Mouse (Mus musculus) erythroblast, embryonic 14.5 days (primary cell): ENCODE results near the gene Git2. TPM values are rescaled to one million over a fixed set of nuclear protein-coding genes. Genes with fewer than 3 reads are reported as not detected.

Source experiments
- H3K27me3 ChIP-seq: 2 replicates; pipeline ENCODE4 v1.6.1; 2012; ENCODE audit warnings: inconsistent platforms; ENCODE audit not compliant: control insufficient read depth
- H3K36me3 ChIP-seq: 2 replicates; pipeline ENCODE4 v1.6.1; 2012; ENCODE audit warnings: mild to moderate bottlenecking, inconsistent platforms; ENCODE audit not compliant: control insufficient read depth
- H3K4me1 ChIP-seq: 2 replicates; pipeline ENCODE4 v1.6.1; 2012; ENCODE audit warnings: inconsistent platforms; ENCODE audit not compliant: control insufficient read depth
- H3K4me3 ChIP-seq: replicated peaks from 2 replicates; pipeline ENCODE3; 2012; ENCODE audit warnings: moderate library complexity, mild to moderate bottlenecking, inconsistent platforms
- H3K9me3 ChIP-seq: 2 replicates; pipeline ENCODE4 v1.6.1; 2012; ENCODE audit warnings: low read length, inconsistent platforms, mixed read lengths; ENCODE audit not compliant: control insufficient read depth
- GATA1 ChIP-seq: IDR thresholded peaks from 2 replicates; pipeline ENCODE4 v1.6.1; 2012; ENCODE audit warnings: low read length, inconsistent platforms, mixed read lengths
- TAL1 ChIP-seq: IDR thresholded peaks from 3 replicates; pipeline ENCODE4 v1.6.1; 2012; ENCODE audit warnings: low read length, inconsistent platforms, mixed read lengths
- polyA plus RNA-seq: library from polyadenylated mRNA; stranded (reverse); fragments of >175 nt; gene quantifications from 2 replicates; pipeline ENCODE4 v1.2.3, GENCODE M21; 2012

The Git2 gene
- polyA plus RNA-seq, 1 experiment = 7.0 TPM

GRCm38 (mm10) chr5:114687901-114688300, 87.4 kb downstream of the Git2 start:
- H3K36me3 ChIP-seq = no peaks in the 10 kb centered on the region; the same call in 1 of the 2 replicates

GRCm38 (mm10) chr5:114686726-114687210, 88.5 kb downstream of the Git2 start:
- Histone ChIP-seq H3K27me3 (peaks cover 3% of the 10 kb centered on the region), H3K36me3 (no peaks in the 10 kb centered on the region; the same call in 1 of the 2 replicates), H3K9me3 (no peaks in the 10 kb centered on the region; the same call in 1 of the 2 replicates), H3K4me1 (peaks cover 48% of the 10 kb centered on the region), H3K4me3 (no peak overlapping the region)
- no peak for TF ChIP-seq GATA1
- no peak for TF ChIP-seq TAL1

More at GRCm38 (mm10) chr5:114687901-114688300, 87.4 kb downstream of the Git2 start:
- no peaks in the 10 kb centered on the region; the same call in 1 of the 2 replicates for H3K9me3 ChIP-seq
- H3K4me3 ChIP-seq = no peak overlapping the region
- TF ChIP-seq TAL1 = no peak
- TF ChIP-seq GATA1 = no peak
- H3K27me3 ChIP-seq = peaks cover 10% of the 10 kb centered on the region
- peaks cover 53% of the 10 kb centered on the region for H3K4me1 ChIP-seq

- Histone ChIP-seq H3K4me3 (no peak overlapping the region), H3K4me1 (peaks cover 42% of the 10 kb centered on the region), H3K27me3 (peaks cover 3% of the 10 kb centered on the region; the same call in 1 of the 2 replicates), H3K36me3 (no peaks in the 10 kb centered on the region; the same call in 1 of the 2 replicates), H3K9me3 (no peaks in the 10 kb centered on the region; the same call in 1 of the 2 replicates)
- TF ChIP-seq GATA1 (no peak), TAL1 (no peak)
These were observed 89.3 kb downstream of the Git2 start for GRCm38 (mm10) chr5:114685986-114686385.

- TF ChIP-seq GATA1 (no peak), TAL1 (no peak)
- no peak overlapping the region for H3K4me3 ChIP-seq
- no peaks in the 10 kb centered on the region for H3K27me3 ChIP-seq
- H3K9me3 ChIP-seq = no peaks in the 10 kb centered on the region
- H3K36me3 ChIP-seq = peaks cover 16% of the 10 kb centered on the region
- H3K4me1 ChIP-seq = peaks cover 2% of the 10 kb centered on the region
These were observed 93.6 kb downstream of the Git2 start for GRCm38 (mm10) chr5:114681717-114682116.

GRCm38 (mm10) chr5:114680676-114681285, 94.5 kb downstream of the Git2 start:
- H3K4me1 ChIP-seq = peaks cover 2% of the 10 kb centered on the region
- TF ChIP-seq GATA1 (no peak), TAL1 (no peak)
- H3K27me3 ChIP-seq = no peaks in the 10 kb centered on the region

GRCm38 (mm10) chr5:114679841-114680591, 95.3 kb downstream of the Git2 start:
- no peaks in the 10 kb centered on the region for H3K27me3 ChIP-seq
- H3K4me3 ChIP-seq = no peak overlapping the region
- H3K9me3 ChIP-seq = no peaks in the 10 kb centered on the region
- peaks cover 28% of the 10 kb centered on the region for H3K36me3 ChIP-seq
- H3K4me1 ChIP-seq = peaks cover 2% of the 10 kb centered on the region
- TF ChIP-seq TAL1 (no peak), GATA1 (no peak)

More at GRCm38 (mm10) chr5:114680676-114681285, 94.5 kb downstream of the Git2 start:
- Histone ChIP-seq H3K4me3 (no peak overlapping the region), H3K36me3 (peaks cover 26% of the 10 kb centered on the region), H3K9me3 (no peaks in the 10 kb centered on the region)

Other genes with a start within 250 kb of the Git2 start
- 0.02 and 0.16 TPM in 2 replicates for gene Fam222a, start 207.5 kb downstream of the Git2 start, polyA plus RNA-seq
- 0.06 and 0.07 TPM in 2 replicates for gene Trpv4, start 117.1 kb downstream of the Git2 start, polyA plus RNA-seq
- 6.3 and 7.0 TPM in 2 replicates for gene Gltp, start 84.5 kb downstream of the Git2 start, polyA plus RNA-seq
- 1.1 and 1.2 TPM in 2 replicates for gene Tchp, start 67.8 kb downstream of the Git2 start, polyA plus RNA-seq
- 15.2 TPM in 2 replicates for gene Ankrd13a, start 840 bp downstream of the Git2 start, polyA plus RNA-seq
- gene 1500011B03Rik, start 48.0 kb upstream of the Git2 start, polyA plus RNA-seq = 4.4 and 5.8 TPM in 2 replicates
- gene 4930519G04Rik, start 78.1 kb upstream of the Git2 start, polyA plus RNA-seq = 0.02 TPM in 1 of 2 replicates, not detected in the other
- not detected in 2 replicates for gene Gm9936, start 83.2 kb upstream of the Git2 start, polyA plus RNA-seq
- 0.02 and 0.09 TPM in 2 replicates for gene Oasl2, start 121.4 kb upstream of the Git2 start, polyA plus RNA-seq
- gene Oasl1, start 147.7 kb upstream of the Git2 start, polyA plus RNA-seq = not detected in 2 replicates
- 2.4 and 3.3 TPM in 2 replicates for gene 2210016L21Rik, start 166.6 kb upstream of the Git2 start, polyA plus RNA-seq
- gene Hnf1a, start 195.6 kb upstream of the Git2 start, polyA plus RNA-seq = 0.03 and 0.14 TPM in 2 replicates
- gene Sppl3, start 235.6 kb upstream of the Git2 start, polyA plus RNA-seq = 4.4 and 4.6 TPM in 2 replicates